Mouse (Mus musculus) adrenal gland, postnatal 25 days (tissue): ENCODE measurements at regions not wholly inside any gene's neighbourhood (a gene's known extent, or its start where the extent isn't known, plus 50 kb on each side); places are given as distances from the start of the nearest gene placed in this dataset.
A peak's percentile ranks its signal among the peaks of the same experiment; 100 is the strongest.

Source experiments
- DNase-seq: peaks from one replicate; pipeline ENCODE4 v3.0.0; 2021; ENCODE audit warnings: mixed read lengths

GRCm38 (mm10) chr5:47336511-47336910 is 646.4 kb upstream of the Slit2 start:
- DNase-seq, result no peak

- DNase-seq, result no peak
Measured at GRCm38 (mm10) chr5:47339807-47340206, 643.1 kb upstream of the Slit2 start.

- DNase-seq, result no peak
Measured at GRCm38 (mm10) chr5:47370184-47370583, 612.8 kb upstream of the Slit2 start.

GRCm38 (mm10) chr5:47385930-47386329 is 597.0 kb upstream of the Slit2 start:
- DNase-seq, result no peak

- DNase-seq, result no peak
Measured at GRCm38 (mm10) chr5:47386750-47387149, 596.2 kb upstream of the Slit2 start.

GRCm38 (mm10) chr5:47390735-47391134 is 592.2 kb upstream of the Slit2 start:
- DNase-seq, result no peak

GRCm38 (mm10) chr5:47396874-47397273 is 586.1 kb upstream of the Slit2 start:
- DNase-seq, result no peak

GRCm38 (mm10) chr5:47421916-47422315 is 561.0 kb upstream of the Slit2 start:
- DNase-seq, result no peak

- no peak for DNase-seq
Measured at GRCm38 (mm10) chr5:47426040-47426439, 556.9 kb upstream of the Slit2 start.

- no peak for DNase-seq
Measured at GRCm38 (mm10) chr5:47426467-47426866, 556.5 kb upstream of the Slit2 start.

- no peak for DNase-seq
Measured at GRCm38 (mm10) chr5:47429217-47430172, 553.4 kb upstream of the Slit2 start.

- no peak for DNase-seq
Measured at GRCm38 (mm10) chr5:47431599-47432328, 551.2 kb upstream of the Slit2 start.

- no peak for DNase-seq
Measured at GRCm38 (mm10) chr5:47436455-47436854, 546.5 kb upstream of the Slit2 start.

- no peak for DNase-seq
Measured at GRCm38 (mm10) chr5:47446305-47447028, 536.5 kb upstream of the Slit2 start.

- DNase-seq, result no peak
Measured at GRCm38 (mm10) chr5:47464848-47465247, 518.1 kb upstream of the Slit2 start.

- DNase-seq, result peak; percentile 7
Measured at GRCm38 (mm10) chr5:47469394-47469793, 513.5 kb upstream of the Slit2 start.

GRCm38 (mm10) chr5:47472027-47472825 is 510.7 kb upstream of the Slit2 start:
- no peak for DNase-seq

- DNase-seq, result no peak
Measured at GRCm38 (mm10) chr5:47479908-47480307, 503.0 kb upstream of the Slit2 start.

GRCm38 (mm10) chr5:47496218-47496617 is 486.7 kb upstream of the Slit2 start:
- DNase-seq, result no peak

- DNase-seq, result peak; percentile 3
Measured at GRCm38 (mm10) chr5:47502764-47503416, 480.0 kb upstream of the Slit2 start.

- no peak for DNase-seq
Measured at GRCm38 (mm10) chr5:47508689-47509301, 474.1 kb upstream of the Slit2 start.
